Mouse (Mus musculus) heart, adult 2 months (tissue): ENCODE measurements around the gene Arhgdia. TPM values are rescaled to one million over a fixed set of nuclear protein-coding genes. Genes with fewer than 3 reads are reported as not detected.

ENCODE experiments used
- DNase-seq, 2 experiments: peaks; one replicate each; pipeline ENCODE4 v3.0.0; 2021
- H3K27ac ChIP-seq: fragments of 200-600 bp; 2 replicates; pipeline ENCODE4 v1.8.1; 2022
- H3K27me3 ChIP-seq: fragments of 200-500 bp; 2 replicates; pipeline ENCODE4 v1.6.1; 2012; ENCODE audit warnings: mild to moderate bottlenecking, low read length, inconsistent platforms, mixed read lengths; ENCODE audit not compliant: control insufficient read depth, insufficient read depth
- H3K36me3 ChIP-seq: fragments of 200-500 bp; 2 replicates; pipeline ENCODE4 v1.6.1; 2012; ENCODE audit warnings: low read length, inconsistent platforms; ENCODE audit not compliant: control insufficient read depth, insufficient read depth
- H3K4me1 ChIP-seq: fragments of 200-500 bp; 2 replicates; pipeline ENCODE4 v1.6.1; 2011; ENCODE audit warnings: low read length; ENCODE audit not compliant: control insufficient read depth, insufficient read depth
- H3K4me3 ChIP-seq: fragments of 200-600 bp; 2 replicates; pipeline ENCODE4 v1.8.1; 2022
- H3K79me2 ChIP-seq: fragments of 200-500 bp; replicated peaks from 2 replicates; pipeline ENCODE4 v1.6.1; 2012; ENCODE audit warnings: mild to moderate bottlenecking, inconsistent platforms, low read length, moderate library complexity, mixed read lengths; ENCODE audit not compliant: control insufficient read depth, insufficient read depth
- H3K9ac ChIP-seq: fragments of 200-500 bp; 2 replicates; pipeline ENCODE4 v1.6.1; 2012; ENCODE audit warnings: low read depth, mild to moderate bottlenecking, control low read depth, inconsistent platforms, low read length, mixed read lengths
- CTCF ChIP-seq: fragments of 200-600 bp; IDR thresholded peaks from 2 replicates; pipeline ENCODE4 v1.8.1; 2022; ENCODE audit warnings: antibody characterized with exemption, mild to moderate bottlenecking, moderate library complexity
- EP300 ChIP-seq: fragments of 200-500 bp; IDR thresholded peaks from 2 replicates; pipeline ENCODE4 v1.6.1; 2011; ENCODE audit warnings: low read depth, low read length, control low read depth; ENCODE audit not compliant: insufficient read depth
- POLR2A ChIP-seq: fragments of 200-500 bp; IDR thresholded peaks from 2 replicates; pipeline ENCODE4 v1.6.1; 2011; ENCODE audit warnings: mild to moderate bottlenecking, low read depth, low read length, control low read depth; ENCODE audit not compliant: insufficient read depth
- WGBS: fragments of 180-500 bp; shearing (Covaris S2); methylation state at CpG from one replicate; pipeline ENCODE4 v1.1.7; 2018; 5-methylcytosine and 5-hydroxymethylcytosine counted together
- intact Hi-C: fragments of 180-260 bp; cut with DNase I; formaldehyde crosslinking; loops from one replicate; pipeline ENCODE4 v1.15.1; 2025
- polyA plus RNA-seq: library from polyadenylated mRNA; depleted of rRNA; stranded (reverse); fragments of >200 nt; gene quantifications from 2 replicates; pipeline ENCODE4 v1.2.3, GENCODE M21; 2012
- total RNA-seq, 2 experiments: library from RNA; stranded (reverse); gene quantifications; 2 replicates each; pipeline ENCODE4 v1.2.3; 2021

The Arhgdia gene
- total and polyA plus RNA-seq, 3 experiments: 139 to 257 (median 144) TPM

- intact Hi-C loops: loop anchor here (2.0 kb wide), 1 partner anchor 63 kb away; no protein-coding TSS in a partner anchor
- Histone ChIP-seq H3K27me3 (no peaks in the 10 kb centered on the region), H3K4me1 (peaks cover 8% of the 10 kb centered on the region), H3K9ac (no peak overlapping the region), H3K36me3 (peaks cover 6% of the 10 kb centered on the region), H3K27ac (no peak overlapping the region), H3K4me3 (no peak overlapping the region), H3K79me2 (peaks cover 5% of the 10 kb centered on the region)
- DNase-seq: peak in 1 of 2 experiments; percentile 33
- WGBS: 75% methylated on average over 10 of the region's 10 CpGs
- TF ChIP-seq EP300: no peak
These were observed 3.3 kb downstream of the Arhgdia start for GRCm38 (mm10) chr11:120578024-120578693.

- Histone ChIP-seq H3K27ac (no peak overlapping the region), H3K27me3 (no peaks in the 10 kb centered on the region), H3K4me3 (no peak overlapping the region), H3K9ac (no peak overlapping the region), H3K4me1 (peaks cover 8% of the 10 kb centered on the region), H3K79me2 (peaks cover 5% of the 10 kb centered on the region), H3K36me3 (peaks cover 6% of the 10 kb centered on the region)
- 79% methylated on average over 7 of the region's 7 CpGs for WGBS
- TF ChIP-seq EP300: no peak
- TF ChIP-seq CTCF: peak; percentile 67
- TF ChIP-seq POLR2A: no peak
- intact Hi-C loops: loop anchor here (2.0 kb wide), 1 partner anchor 63 kb away; no protein-coding TSS in a partner anchor
- DNase-seq: no peak
These were observed 4.0 kb downstream of the Arhgdia start for GRCm38 (mm10) chr11:120577211-120578023.

- WGBS: 78% methylated on average over 3 of the region's 3 CpGs
- 0 out of 2 replicates have a peak, but pooled peaks have one; percentile 8 for TF ChIP-seq EP300
- TF ChIP-seq POLR2A: no peak; the same call in 1 of the 2 replicates
- intact Hi-C loops: no loop called here
These were observed 5.0 kb downstream of the Arhgdia start for GRCm38 (mm10) chr11:120576365-120576981.

GRCm38 (mm10) chr11:120575940-120576339, 5.5 kb downstream of the Arhgdia start:
- TF ChIP-seq EP300 (no peak), CTCF (no peak), POLR2A (no peak)
- Histone ChIP-seq H3K9ac (no peak overlapping the region), H3K36me3 (peaks cover 6% of the 10 kb centered on the region), H3K27me3 (no peaks in the 10 kb centered on the region), H3K4me3 (no peak overlapping the region), H3K27ac (no peak overlapping the region), H3K4me1 (peaks cover 13% of the 10 kb centered on the region), H3K79me2 (peaks cover 7% of the 10 kb centered on the region; the same call in 1 of the 2 replicates)
- DNase-seq: no peak
- intact Hi-C loops: no loop called here

More at GRCm38 (mm10) chr11:120576365-120576981, 5.0 kb downstream of the Arhgdia start:
- Histone ChIP-seq H3K9ac (no peak overlapping the region), H3K4me3 (no peak overlapping the region), H3K36me3 (peaks cover 6% of the 10 kb centered on the region), H3K27ac (no peak overlapping the region), H3K4me1 (peaks cover 11% of the 10 kb centered on the region), H3K27me3 (no peaks in the 10 kb centered on the region), H3K79me2 (peaks cover 7% of the 10 kb centered on the region)
- DNase-seq: no peak

GRCm38 (mm10) chr11:120575046-120575445, 6.4 kb downstream of the Arhgdia start:
- Histone ChIP-seq H3K27ac (no peak overlapping the region), H3K4me3 (no peak overlapping the region), H3K36me3 (peaks cover 6% of the 10 kb centered on the region), H3K27me3 (no peaks in the 10 kb centered on the region), H3K9ac (no peak overlapping the region), H3K4me1 (peaks cover 9% of the 10 kb centered on the region), H3K79me2 (peaks cover 1% of the 10 kb centered on the region; the same call in 1 of the 2 replicates)
- no peak for TF ChIP-seq EP300
- no peak for TF ChIP-seq POLR2A
- no peak for TF ChIP-seq CTCF
- intact Hi-C loops: no loop called here
- DNase-seq: no peak
- 82% methylated on average over 2 of the region's 2 CpGs for WGBS

GRCm38 (mm10) chr11:120574278-120574600, 7.2 kb downstream of the Arhgdia start:
- no peaks in the 10 kb centered on the region; the same call in 1 of the 2 replicates for H3K36me3 ChIP-seq
- TF ChIP-seq CTCF (no peak), POLR2A (no peak), EP300 (no peak)
- intact Hi-C loops: no loop called here
- H3K79me2 ChIP-seq: peaks cover 1% of the 10 kb centered on the region; the same call in 1 of the 2 replicates
- no peak for DNase-seq
- H3K9ac ChIP-seq: 0 out of 2 replicates have a peak overlapping the region, but pooled peaks have one; percentile 19
- H3K27ac ChIP-seq: peak overlapping the region; percentile 98
- H3K4me3 ChIP-seq: peak overlapping the region; percentile 85; the same call in 1 of the 2 replicates
- peaks cover 6% of the 10 kb centered on the region for H3K4me1 ChIP-seq
- H3K27me3 ChIP-seq: no peaks in the 10 kb centered on the region
- whole genome bisulfite sequencing: 10% methylated on average over 5 of the region's 5 CpGs
